Mouse (Mus musculus) brain, adult 2 months (tissue): Measurements from ENCODE around the gene Grtp1.

Experiments used
- DNase-seq: peaks from one replicate; pipeline ENCODE4 v3.0.0; 2011; ENCODE audit warnings: low read depth, low spot score

Gene Grtp1

GRCm38 (mm10) chr8:13200301-13201012 is at the start of gene Grtp1:
Gene Grtp1, minus strand, starts transcription at chr8:13200620.
- no peak for DNase-seq

- no peak for DNase-seq
Observed at GRCm38 (mm10) chr8:13244343-13244880, 44.0 kb upstream of the Grtp1 start.

GRCm38 (mm10) chr8:13242985-13243870 is 42.8 kb upstream of the Grtp1 start:
- DNase-seq = no peak

- no peak for DNase-seq
Observed at GRCm38 (mm10) chr8:13240691-13241090, 40.3 kb upstream of the Grtp1 start.

- no peak for DNase-seq
Observed at GRCm38 (mm10) chr8:13240055-13240454, 39.6 kb upstream of the Grtp1 start.

- no peak for DNase-seq
Observed at GRCm38 (mm10) chr8:13234803-13235202, 34.4 kb upstream of the Grtp1 start.

GRCm38 (mm10) chr8:13230471-13230870 is 30.1 kb upstream of the Grtp1 start:
- DNase-seq = no peak

- no peak for DNase-seq
Observed at GRCm38 (mm10) chr8:13229802-13230201, 29.4 kb upstream of the Grtp1 start.

GRCm38 (mm10) chr8:13228923-13229610 is 28.6 kb upstream of the Grtp1 start:
- no peak for DNase-seq

GRCm38 (mm10) chr8:13227184-13227583 is 26.8 kb upstream of the Grtp1 start:
- DNase-seq = peak; percentile 39

GRCm38 (mm10) chr8:13226288-13226687 is 25.9 kb upstream of the Grtp1 start:
- DNase-seq = peak; percentile 75

GRCm38 (mm10) chr8:13224426-13224825 is 24.0 kb upstream of the Grtp1 start:
- no peak for DNase-seq

- DNase-seq = no peak
Observed at GRCm38 (mm10) chr8:13218441-13218840, 18.0 kb upstream of the Grtp1 start.

- DNase-seq = no peak
Observed at GRCm38 (mm10) chr8:13217986-13218385, 17.6 kb upstream of the Grtp1 start.

- DNase-seq = no peak
Observed at GRCm38 (mm10) chr8:13217093-13217492, 16.7 kb upstream of the Grtp1 start.

GRCm38 (mm10) chr8:13216386-13216785 is 16.0 kb upstream of the Grtp1 start:
- no peak for DNase-seq

- peak; percentile 91 for DNase-seq
Observed at GRCm38 (mm10) chr8:13213479-13214268, 13.3 kb upstream of the Grtp1 start.

- no peak for DNase-seq
Observed at GRCm38 (mm10) chr8:13209770-13210169, 9.3 kb upstream of the Grtp1 start.

- DNase-seq = peak; percentile 67
Observed at GRCm38 (mm10) chr8:13208627-13209355, 8.4 kb upstream of the Grtp1 start.

- no peak for DNase-seq
Observed at GRCm38 (mm10) chr8:13206290-13206689, 5.9 kb upstream of the Grtp1 start.
